Mouse (Mus musculus): ENCODE data around the gene Necap2.

DNA sequence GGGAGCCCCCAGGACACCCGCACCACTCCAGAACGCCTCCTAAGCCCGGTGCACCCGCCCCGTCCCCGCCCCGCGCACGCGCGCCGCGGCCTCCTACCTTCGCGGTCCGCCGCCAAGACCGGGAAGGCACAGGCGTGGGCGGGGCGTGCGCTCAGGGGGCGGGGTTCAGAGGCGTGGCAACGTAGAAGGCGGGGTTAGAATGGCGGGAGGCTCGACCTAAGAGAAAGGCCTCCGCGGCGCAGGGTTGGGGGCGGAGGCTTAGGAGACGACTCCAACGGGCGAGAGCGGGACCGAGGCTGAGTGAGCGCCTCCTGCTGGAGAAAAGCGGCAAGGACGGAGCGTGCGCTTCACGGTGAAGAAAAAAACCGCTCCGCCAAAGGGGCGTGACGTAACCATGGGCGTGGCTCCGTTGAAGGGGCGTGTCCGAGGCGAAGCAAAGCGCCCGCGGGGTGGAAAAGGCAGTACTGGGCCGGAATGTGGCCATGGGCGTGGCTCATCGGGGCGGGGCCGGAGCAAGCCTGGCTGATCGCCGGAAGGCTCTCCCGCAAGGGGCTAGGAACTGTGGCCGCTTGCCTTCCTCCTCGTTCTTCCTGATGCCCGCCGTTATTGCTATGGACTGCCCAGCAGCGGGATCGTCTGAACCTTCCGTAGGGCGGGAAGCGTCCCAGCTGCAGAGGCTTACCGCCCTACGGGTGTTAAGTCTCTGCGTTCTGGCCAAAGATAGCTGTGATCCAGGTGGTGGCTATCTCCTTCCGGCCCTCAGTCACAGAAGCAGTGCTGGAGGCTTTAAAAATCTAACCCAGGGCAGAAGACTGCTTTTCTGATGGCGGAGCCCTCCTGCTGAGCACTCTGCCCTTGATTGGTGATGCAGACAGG lies 17.5 kb downstream of the Necap2 start, which contains the start of gene Crocc:
- peak; percentile 92 for TF ChIP-seq CTCF (conservative IDR thresholded peaks at IDR 0.05; ENCODE audit: insufficient read depth, insufficient read length, low read depth, low read length)
- no peak for TF ChIP-seq POLR2A (IDR thresholded peaks at IDR 0.05; ENCODE audit: low read depth, low read length)
